Mouse (Mus musculus): ENCODE results near the gene Pgs1.

Gene Pgs1

GRCm38 (mm10) chr11:117976081-117976582 lies 10.0 kb upstream of the Pgs1 start:
- DNase-seq (ENCODE audit: low read depth), result no peak

GRCm38 (mm10) chr11:117977694-117978360 lies 8.3 kb upstream of the Pgs1 start:
- DNase-seq (ENCODE audit: low read depth), result no peak

- no peak for DNase-seq (ENCODE audit: low read depth)
Measured at GRCm38 (mm10) chr11:117979388-117979787, 6.7 kb upstream of the Pgs1 start.

GRCm38 (mm10) chr11:117982426-117982825 lies 3.7 kb upstream of the Pgs1 start:
- DNase-seq (ENCODE audit: low read depth), result no peak

GRCm38 (mm10) chr11:117983770-117984169 lies 2.3 kb upstream of the Pgs1 start:
- DNase-seq (ENCODE audit: low read depth), result no peak

GRCm38 (mm10) chr11:117987032-117987451 lies 950 bp downstream of the Pgs1 start:
- DNase-seq (ENCODE audit: low read depth), result no peak

- DNase-seq (ENCODE audit: low read depth), result no peak
Measured at GRCm38 (mm10) chr11:117987968-117988367, 1.9 kb downstream of the Pgs1 start.

GRCm38 (mm10) chr11:117989241-117989640 lies 3.1 kb downstream of the Pgs1 start:
- no peak for DNase-seq (ENCODE audit: low read depth)

- DNase-seq (ENCODE audit: low read depth), result peak; percentile 65
Measured at GRCm38 (mm10) chr11:117989926-117990325, 3.8 kb downstream of the Pgs1 start.

- DNase-seq (ENCODE audit: low read depth), result peak; percentile 48
Measured at GRCm38 (mm10) chr11:117991502-117992470, 5.7 kb downstream of the Pgs1 start.

- DNase-seq (ENCODE audit: low read depth), result no peak
Measured at GRCm38 (mm10) chr11:117993190-117994175, 7.4 kb downstream of the Pgs1 start.

GRCm38 (mm10) chr11:117994250-117995057 lies 8.4 kb downstream of the Pgs1 start:
- DNase-seq (ENCODE audit: low read depth), result no peak

GRCm38 (mm10) chr11:117995255-117995654 lies 9.2 kb downstream of the Pgs1 start:
- DNase-seq (ENCODE audit: low read depth), result no peak

- DNase-seq (ENCODE audit: low read depth), result no peak
Measured at GRCm38 (mm10) chr11:117995661-117996060, 9.6 kb downstream of the Pgs1 start.

GRCm38 (mm10) chr11:117996066-117996465 lies 10.0 kb downstream of the Pgs1 start:
- DNase-seq (ENCODE audit: low read depth), result no peak

- no peak for DNase-seq (ENCODE audit: low read depth)
Measured at GRCm38 (mm10) chr11:117997085-117997484, 11.0 kb downstream of the Pgs1 start.

- no peak for DNase-seq (ENCODE audit: low read depth)
Measured at GRCm38 (mm10) chr11:117998356-117998755, 12.3 kb downstream of the Pgs1 start.

- no peak for DNase-seq (ENCODE audit: low read depth)
Measured at GRCm38 (mm10) chr11:117999260-117999934, 13.3 kb downstream of the Pgs1 start.

- no peak for DNase-seq (ENCODE audit: low read depth)
Measured at GRCm38 (mm10) chr11:118000083-118000482, 14.0 kb downstream of the Pgs1 start.

GRCm38 (mm10) chr11:118000565-118001215 lies 14.6 kb downstream of the Pgs1 start:
- no peak for DNase-seq (ENCODE audit: low read depth)
